Mouse (Mus musculus) hindbrain, embryonic 10.5 days (tissue): ENCODE data around the gene Gm13697. TPM values are rescaled to one million over a fixed set of nuclear protein-coding genes. Genes with fewer than 3 reads are reported as not detected.
"Not testable (repeated sequence)": the region's sequence is repeated elsewhere in the genome, so short reads cannot be mapped to it uniquely, and the experiment has no call there.

Experiments used
- DNase-seq: peaks from one replicate; pipeline ENCODE4 v3.0.0-alpha.2; 2017; ENCODE audit warnings: low spot score
- H3K27ac ChIP-seq: fragments of 300-500 bp; sonication (generic); 2 replicates; pipeline ENCODE4 v1.5.1; 2016; ENCODE audit warnings: mild to moderate bottlenecking, moderate library complexity
- H3K27me3 ChIP-seq: fragments of 300-500 bp; sonication (generic); 2 replicates; pipeline ENCODE4 v1.6.1; 2016; ENCODE audit warnings: mild to moderate bottlenecking; ENCODE audit not compliant: poor library complexity, insufficient read depth, severe bottlenecking
- H3K36me3 ChIP-seq: fragments of 300-500 bp; sonication (generic); 2 replicates; pipeline ENCODE4 v1.6.1; 2016; ENCODE audit warnings: mild to moderate bottlenecking, moderate library complexity
- H3K4me1 ChIP-seq: fragments of 300-500 bp; sonication (generic); replicated peaks from 2 replicates; pipeline ENCODE4 v1.6.1; 2016; ENCODE audit warnings: mild to moderate bottlenecking
- H3K4me3 ChIP-seq: fragments of 300-500 bp; sonication (generic); 2 replicates; pipeline ENCODE4 v1.5.1; 2016; ENCODE audit warnings: mild to moderate bottlenecking, moderate library complexity
- H3K9me3 ChIP-seq: fragments of 300-500 bp; sonication (generic); 2 replicates; pipeline ENCODE4 v1.6.1; 2016; ENCODE audit warnings: mild to moderate bottlenecking, moderate library complexity
- WGBS: fragments of 180-500 bp; shearing (Covaris S2); methylation state at CpG from one replicate; pipeline ENCODE4 v1.1.7; 2016; 5-methylcytosine and 5-hydroxymethylcytosine counted together
- polyA plus RNA-seq: library from polyadenylated mRNA; unstranded; fragments of >200 nt; fragmentation: Nextera tagmentation; extraction: Ambion mirVana; gene quantifications from 2 replicates; pipeline ENCODE4 v1.2.1, GENCODE M21; 2016

Gene Gm13697
- not detected in 2 replicates for polyA plus RNA-seq

GRCm38 (mm10) chr2:83984443-83984842, at the start of gene Gm13697:
Gm13697 (plus strand) TSS chr2:83984743.
- WGBS, result no CpG with 5 or more reads among the region's 6 CpGs
- not testable (repeated sequence) for H3K4me1 ChIP-seq, H3K27me3 ChIP-seq, H3K9me3 ChIP-seq, H3K4me3 ChIP-seq, DNase-seq, H3K36me3 ChIP-seq, H3K27ac ChIP-seq

GRCm38 (mm10) chr2:83940931-83941361, 43.6 kb upstream of the Gm13697 start, which contains the start of gene Zswim2:
Zswim2 (minus strand) TSS chr2:83941228.
- no peaks in the 10 kb centered on the region for H3K36me3 ChIP-seq
- no peak within 1 kb of the TSS for H3K27ac ChIP-seq
- under 1% methylated on average over 20 of the region's 20 CpGs for WGBS
- H3K27me3 ChIP-seq, result no peaks in the 10 kb centered on the region
- peak; percentile 83 for DNase-seq
- peak within 1 kb of the TSS; percentile 50 for H3K4me3 ChIP-seq
- H3K9me3 ChIP-seq, result no peaks in the 10 kb centered on the region
- peaks cover 9% of the 10 kb centered on the region for H3K4me1 ChIP-seq

- H3K27ac ChIP-seq, result no peak overlapping the region
- peaks cover 9% of the 10 kb centered on the region for H3K4me1 ChIP-seq
- H3K27me3 ChIP-seq, result no peaks in the 10 kb centered on the region
- 49% methylated on average over 3 of the region's 3 CpGs for WGBS
- H3K4me3 ChIP-seq, result peak overlapping the region; percentile 50; the same call in 1 of the 2 replicates
- no peaks in the 10 kb centered on the region for H3K9me3 ChIP-seq
- DNase-seq, result no peak
- no peaks in the 10 kb centered on the region for H3K36me3 ChIP-seq
Observed at GRCm38 (mm10) chr2:83941378-83941777, 43.2 kb upstream of the Gm13697 start.

GRCm38 (mm10) chr2:83941792-83942191, 42.8 kb upstream of the Gm13697 start:
- 81% methylated on average over 4 of the region's 4 CpGs for WGBS

GRCm38 (mm10) chr2:83955393-83955792, 29.1 kb upstream of the Gm13697 start, which contains the start of gene Gm13698:
Gm13698 (plus strand) TSS chr2:83955693.
- not testable (repeated sequence) for H3K4me1 ChIP-seq, H3K9me3 ChIP-seq, H3K27me3 ChIP-seq, H3K27ac ChIP-seq, H3K36me3 ChIP-seq, DNase-seq, H3K4me3 ChIP-seq
- WGBS, result no CpG with 5 or more reads among the region's 6 CpGs

More at GRCm38 (mm10) chr2:83941792-83942191, 42.8 kb upstream of the Gm13697 start:
- Histone ChIP-seq H3K27me3 (no peaks in the 10 kb centered on the region), H3K9me3 (no peaks in the 10 kb centered on the region), H3K27ac (no peak overlapping the region), H3K4me1 (peaks cover 9% of the 10 kb centered on the region), H3K4me3 (no peak overlapping the region), H3K36me3 (no peaks in the 10 kb centered on the region)
- no peak for DNase-seq

GRCm38 (mm10) chr2:83961203-83961602, 23.3 kb upstream of the Gm13697 start, which contains the start of gene Gm13693:
Gm13693 (plus strand) TSS chr2:83961503.
- H3K36me3 ChIP-seq, H3K27me3 ChIP-seq, H3K4me1 ChIP-seq, H3K4me3 ChIP-seq, H3K27ac ChIP-seq, DNase-seq, H3K9me3 ChIP-seq: not testable (repeated sequence)
- WGBS, result no CpG with 5 or more reads among the region's 6 CpGs

GRCm38 (mm10) chr2:83967013-83967412, 17.5 kb upstream of the Gm13697 start, which contains the start of gene Gm13695:
Gm13695 (plus strand) TSS chr2:83967313.
- DNase-seq, H3K4me1 ChIP-seq, H3K4me3 ChIP-seq, H3K27me3 ChIP-seq, H3K36me3 ChIP-seq, H3K9me3 ChIP-seq, H3K27ac ChIP-seq: not testable (repeated sequence)
- WGBS, result no CpG with 5 or more reads among the region's 6 CpGs

- WGBS, result no CpG with 5 or more reads among the region's 6 CpGs
- not testable (repeated sequence) for H3K9me3 ChIP-seq
Observed at GRCm38 (mm10) chr2:83972823-83973222, 11.7 kb upstream of the Gm13697 start, which contains the start of gene Gm13696. Gm13696 (plus strand) TSS chr2:83973123.

GRCm38 (mm10) chr2:83978633-83979032, 5.9 kb upstream of the Gm13697 start, which contains the start of gene Gm13694:
Gm13694 (plus strand) TSS chr2:83978933.
- H3K4me1 ChIP-seq, H3K27ac ChIP-seq, H3K27me3 ChIP-seq, H3K4me3 ChIP-seq, H3K9me3 ChIP-seq, H3K36me3 ChIP-seq, DNase-seq: not testable (repeated sequence)
- WGBS, result no CpG with 5 or more reads among the region's 6 CpGs

More at GRCm38 (mm10) chr2:83972823-83973222, 11.7 kb upstream of the Gm13697 start, which contains the start of gene Gm13696:
- not testable (repeated sequence) for H3K4me1 ChIP-seq, H3K27me3 ChIP-seq, DNase-seq, H3K36me3 ChIP-seq, H3K4me3 ChIP-seq, H3K27ac ChIP-seq

GRCm38 (mm10) chr2:83990253-83990652, 5.7 kb downstream of the Gm13697 start, which contains the start of gene Gm13691:
Gm13691 (plus strand) TSS chr2:83990553.
- H3K36me3 ChIP-seq, H3K27me3 ChIP-seq, H3K4me3 ChIP-seq, H3K9me3 ChIP-seq, H3K27ac ChIP-seq, DNase-seq, H3K4me1 ChIP-seq: not testable (repeated sequence)
- WGBS, result no CpG with 5 or more reads among the region's 6 CpGs

GRCm38 (mm10) chr2:83993639-83994255, 9.2 kb downstream of the Gm13697 start:
- H3K4me1 ChIP-seq, DNase-seq, H3K4me3 ChIP-seq, H3K9me3 ChIP-seq, H3K36me3 ChIP-seq, H3K27ac ChIP-seq, H3K27me3 ChIP-seq: not testable (repeated sequence)
- whole genome bisulfite sequencing, result 58% methylated on average over 8 of the region's 9 CpGs

GRCm38 (mm10) chr2:83994526-83994925, 10.0 kb downstream of the Gm13697 start:
- WGBS, result 90% methylated on average over 2 of the region's 3 CpGs
- H3K27me3 ChIP-seq, H3K36me3 ChIP-seq, DNase-seq, H3K4me1 ChIP-seq, H3K9me3 ChIP-seq, H3K4me3 ChIP-seq, H3K27ac ChIP-seq: not testable (repeated sequence)

GRCm38 (mm10) chr2:84008913-84009312, 24.4 kb downstream of the Gm13697 start:
- DNase-seq, result no peak
- no peaks in the 10 kb centered on the region for H3K9me3 ChIP-seq
- no peak overlapping the region for H3K4me3 ChIP-seq
- no peaks in the 10 kb centered on the region for H3K4me1 ChIP-seq
- 82% methylated on average over 1 of the region's 1 CpGs for WGBS
- H3K27me3 ChIP-seq, result no peaks in the 10 kb centered on the region
- no peaks in the 10 kb centered on the region for H3K36me3 ChIP-seq
- no peak overlapping the region for H3K27ac ChIP-seq
